Mouse (Mus musculus) midbrain, embryonic 16.5 days (tissue): Measurements from ENCODE around the gene Lmf1. TPM values are rescaled to one million over a fixed set of nuclear protein-coding genes. Genes with fewer than 3 reads are reported as not detected.
A peak's percentile ranks its signal among the peaks of the same experiment; 100 is the strongest.

ENCODE experiments used
- ATAC-seq: fragments of 200-750 bp; cut with Nextera tagmentation; 2 replicates; pipeline ENCODE4 v1.8.0; 2017; ENCODE audit warnings: moderate TSS enrichment
- H3K27ac ChIP-seq: fragments of 300-500 bp; sonication (generic); 2 replicates; pipeline ENCODE4 v1.5.1; 2014; ENCODE audit warnings: mild to moderate bottlenecking, low read length, mixed read lengths
- H3K27me3 ChIP-seq: fragments of 300-500 bp; sonication (generic); 2 replicates; pipeline ENCODE4 v1.6.1; 2014; ENCODE audit warnings: low read depth, low read length, mixed read lengths; ENCODE audit not compliant: control insufficient read depth, insufficient read depth
- H3K36me3 ChIP-seq: fragments of 300-500 bp; sonication (generic); 2 replicates; pipeline ENCODE4 v1.6.1; 2014; ENCODE audit warnings: mild to moderate bottlenecking, low read length, moderate library complexity, mixed read lengths; ENCODE audit not compliant: control insufficient read depth, insufficient read depth
- H3K4me1 ChIP-seq: fragments of 300-500 bp; sonication (generic); 2 replicates; pipeline ENCODE4 v1.6.1; 2014; ENCODE audit warnings: mild to moderate bottlenecking, low read length, mixed read lengths; ENCODE audit not compliant: control insufficient read depth, insufficient read depth
- H3K4me2 ChIP-seq: fragments of 300-500 bp; sonication (generic); 2 replicates; pipeline ENCODE4 v1.6.1; 2014; ENCODE audit warnings: mild to moderate bottlenecking, low read length, mixed read lengths
- H3K4me3 ChIP-seq: fragments of 300-500 bp; sonication (generic); 2 replicates; pipeline ENCODE4 v1.5.1; 2014; ENCODE audit warnings: low read depth, mild to moderate bottlenecking, low read length, moderate library complexity, mixed read lengths
- H3K9ac ChIP-seq: fragments of 300-500 bp; sonication (generic); 2 replicates; pipeline ENCODE4 v1.6.1; 2014; ENCODE audit warnings: low read depth, low read length, mixed read lengths
- H3K9me3 ChIP-seq: fragments of 300-500 bp; sonication (generic); replicated peaks from 2 replicates; pipeline ENCODE4 v1.6.1; 2014; ENCODE audit warnings: mild to moderate bottlenecking, low read length, mixed read lengths; ENCODE audit not compliant: control insufficient read depth, poor library complexity, severe bottlenecking
- WGBS: fragments of 180-500 bp; shearing (Covaris S2); extraction: QIAGEN DNeasy Blood & Tissue Kit; methylation state at CpG from one replicate; pipeline ENCODE4 v1.1.7; 2014; 5-methylcytosine and 5-hydroxymethylcytosine counted together
- polyA plus RNA-seq: library from polyadenylated mRNA; unstranded; fragments of >200 nt; fragmentation: Nextera tagmentation; extraction: Ambion mirVana; gene quantifications from 2 replicates; pipeline ENCODE4 v1.2.1, GENCODE M21; 2015

The Lmf1 gene
- polyA plus RNA-seq, 1 experiment from 2014 or later, result 20.4 TPM

DNA sequence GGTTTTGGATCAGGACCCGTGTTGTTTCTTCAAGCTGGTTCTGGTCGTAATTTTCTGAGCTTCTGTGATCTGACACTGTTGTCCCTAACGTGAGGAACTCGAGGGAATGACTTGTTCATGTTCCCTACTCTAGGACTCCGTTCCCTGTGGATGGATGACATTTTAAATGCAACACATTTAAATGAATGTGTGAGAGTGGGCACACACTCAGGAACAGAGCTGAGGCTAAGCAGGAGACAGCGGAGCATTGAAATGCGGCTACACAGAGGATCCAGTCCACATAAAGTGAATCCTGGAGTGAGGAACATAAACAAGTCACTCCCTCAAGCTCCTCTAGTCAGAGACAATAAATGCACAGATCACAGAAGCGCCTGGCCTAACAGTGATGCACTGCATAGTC lies 73.4 kb downstream of the Lmf1 start:
- H3K27ac ChIP-seq, result no peak overlapping the region
- no peak for ATAC-seq

GRCm38 (mm10) chr17:25656142-25656825 lies 77.4 kb downstream of the Lmf1 start:
- H3K27me3 ChIP-seq, result no peaks in the 10 kb centered on the region
- H3K4me1 ChIP-seq, result no peaks in the 10 kb centered on the region
- no peaks in the 10 kb centered on the region for H3K36me3 ChIP-seq
- H3K27ac ChIP-seq, result no peak overlapping the region
- no peak overlapping the region for H3K4me3 ChIP-seq
- 0 out of 2 replicates have a peak overlapping the region, but pooled peaks have one; percentile 11 for H3K9ac ChIP-seq
- no peak overlapping the region for H3K4me2 ChIP-seq
- no peaks in the 10 kb centered on the region for H3K9me3 ChIP-seq
- 69% methylated on average over 12 of the region's 12 CpGs for WGBS
- no peak for ATAC-seq

More for the DNA sequence above, 73.4 kb downstream of the Lmf1 start:
- WGBS, result 86% methylated on average over 8 of the region's 8 CpGs
- H3K36me3 ChIP-seq, result peaks cover 2% of the 10 kb centered on the region; the same call in 1 of the 2 replicates
- no peaks in the 10 kb centered on the region for H3K9me3 ChIP-seq
- H3K4me3 ChIP-seq, result no peak overlapping the region
- H3K4me2 ChIP-seq, result no peak overlapping the region
- no peaks in the 10 kb centered on the region for H3K27me3 ChIP-seq
- no peaks in the 10 kb centered on the region for H3K4me1 ChIP-seq
- H3K9ac ChIP-seq, result no peak overlapping the region

GRCm38 (mm10) chr17:25656826-25657189 lies 77.9 kb downstream of the Lmf1 start:
- WGBS, result 52% methylated on average over 3 of the region's 3 CpGs
- Histone ChIP-seq H3K9ac (no peak overlapping the region), H3K36me3 (no peaks in the 10 kb centered on the region), H3K27me3 (no peaks in the 10 kb centered on the region), H3K4me2 (no peak overlapping the region), H3K4me1 (no peaks in the 10 kb centered on the region), H3K9me3 (no peaks in the 10 kb centered on the region), H3K4me3 (no peak overlapping the region), H3K27ac (no peak overlapping the region)
- ATAC-seq, result no peak

DNA sequence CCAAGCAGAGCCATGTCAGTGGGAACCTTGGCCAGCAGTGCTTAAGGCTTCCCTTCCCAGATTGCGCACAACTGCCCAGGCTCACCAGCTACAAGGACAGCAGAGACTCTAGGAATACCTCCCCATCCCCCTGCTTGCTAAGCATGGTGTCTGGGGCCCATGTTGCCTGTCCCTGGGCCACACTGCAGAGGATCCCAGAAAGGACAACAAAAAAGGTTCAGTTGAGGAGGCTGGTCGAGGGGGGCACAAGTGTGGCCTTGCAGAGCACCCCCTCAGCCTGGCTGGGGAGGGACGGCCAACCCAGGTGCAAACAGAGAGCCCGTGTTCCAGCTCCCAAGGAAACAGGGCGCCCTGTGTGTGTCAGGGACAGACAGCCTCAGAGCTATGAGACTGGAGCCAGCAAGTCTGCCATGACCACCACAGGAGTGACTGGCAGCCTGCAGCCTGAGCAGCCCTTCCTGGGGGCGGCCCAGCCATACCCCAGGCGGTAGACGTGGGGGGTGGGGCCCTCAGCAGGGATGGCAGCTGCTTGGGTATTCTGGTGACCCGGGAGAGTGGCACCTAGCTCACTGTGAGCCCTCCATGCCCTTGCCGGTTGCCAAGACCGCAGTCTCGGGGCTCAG lies 84.4 kb downstream of the Lmf1 start:
- Histone ChIP-seq H3K27me3 (no peaks in the 10 kb centered on the region), H3K4me1 (no peaks in the 10 kb centered on the region; the same call in 1 of the 2 replicates), H3K9ac (no peak overlapping the region), H3K4me3 (no peak overlapping the region), H3K9me3 (no peaks in the 10 kb centered on the region), H3K36me3 (no peaks in the 10 kb centered on the region), H3K4me2 (no peak overlapping the region), H3K27ac (no peak overlapping the region)
- 54% methylated on average over 12 of the region's 12 CpGs for WGBS
- no peak for ATAC-seq

- no peak for ATAC-seq
- Histone ChIP-seq H3K4me1 (no peaks in the 10 kb centered on the region; the same call in 1 of the 2 replicates), H3K27ac (no peak overlapping the region), H3K4me2 (no peak overlapping the region), H3K27me3 (no peaks in the 10 kb centered on the region), H3K9me3 (no peaks in the 10 kb centered on the region), H3K36me3 (no peaks in the 10 kb centered on the region), H3K4me3 (no peak overlapping the region), H3K9ac (no peak overlapping the region)
- WGBS, result 90% methylated on average over 6 of the region's 6 CpGs
Observed at GRCm38 (mm10) chr17:25665485-25665884, 86.6 kb downstream of the Lmf1 start.

DNA sequence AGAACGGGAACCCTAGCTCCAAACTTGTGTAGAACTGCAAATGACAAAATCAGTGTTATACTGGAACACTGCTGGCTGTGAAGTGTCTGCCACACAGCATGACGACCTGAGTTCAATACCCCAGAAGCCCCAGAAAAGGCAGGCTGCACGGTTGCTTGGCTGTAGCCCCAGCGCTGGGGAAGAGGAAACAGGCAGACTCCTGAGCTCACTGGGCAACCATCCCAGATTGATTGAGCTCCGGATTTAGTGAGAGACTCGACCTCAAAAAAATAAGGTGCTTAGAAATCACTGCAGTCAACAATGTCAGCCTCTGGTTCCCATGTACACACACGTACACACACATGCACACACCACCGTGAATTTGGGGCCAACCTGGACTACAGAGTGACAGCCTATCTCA lies 87.0 kb downstream of the Lmf1 start:
- 71% methylated on average over 8 of the region's 8 CpGs for WGBS
- H3K36me3 ChIP-seq, result no peaks in the 10 kb centered on the region
- no peak for ATAC-seq

GRCm38 (mm10) chr17:25668481-25669055 lies 89.7 kb downstream of the Lmf1 start:
- no peak for ATAC-seq
- Histone ChIP-seq H3K9me3 (no peaks in the 10 kb centered on the region), H3K4me2 (no peak overlapping the region), H3K36me3 (no peaks in the 10 kb centered on the region), H3K27ac (no peak overlapping the region), H3K27me3 (no peaks in the 10 kb centered on the region), H3K9ac (no peak overlapping the region), H3K4me1 (no peaks in the 10 kb centered on the region; the same call in 1 of the 2 replicates), H3K4me3 (no peak overlapping the region)
- 69% methylated on average over 7 of the region's 7 CpGs for WGBS

More for the DNA sequence above, 87.0 kb downstream of the Lmf1 start:
- no peak overlapping the region for H3K27ac ChIP-seq
- H3K9ac ChIP-seq, result no peak overlapping the region
- H3K9me3 ChIP-seq, result no peaks in the 10 kb centered on the region
- no peaks in the 10 kb centered on the region; the same call in 1 of the 2 replicates for H3K4me1 ChIP-seq
- H3K4me2 ChIP-seq, result no peak overlapping the region
- H3K4me3 ChIP-seq, result no peak overlapping the region
- H3K27me3 ChIP-seq, result no peaks in the 10 kb centered on the region

DNA sequence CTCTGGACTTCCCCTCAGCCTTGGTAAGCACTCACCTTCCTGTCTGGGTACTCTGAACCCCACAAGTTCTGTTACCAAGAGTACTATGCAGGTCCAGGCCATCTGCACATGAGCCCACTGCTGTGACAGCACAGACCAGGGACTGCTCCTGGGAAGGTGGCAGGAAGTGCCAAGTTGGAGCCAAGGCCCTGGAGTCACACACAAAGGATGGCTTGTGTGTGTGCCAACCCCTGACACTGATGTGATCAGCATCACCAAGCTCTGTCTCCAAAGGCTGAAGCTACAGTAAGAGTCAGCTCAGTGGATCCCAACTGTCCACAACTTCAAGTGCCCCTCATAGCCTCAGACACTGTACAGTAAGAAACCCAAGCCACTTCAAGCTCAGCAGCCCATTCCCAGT lies 94.1 kb downstream of the Lmf1 start:
- no peaks in the 10 kb centered on the region for H3K9me3 ChIP-seq
- no peaks in the 10 kb centered on the region for H3K4me1 ChIP-seq
- H3K36me3 ChIP-seq, result no peaks in the 10 kb centered on the region
- no peak overlapping the region for H3K4me3 ChIP-seq
- H3K27me3 ChIP-seq, result no peaks in the 10 kb centered on the region
- H3K27ac ChIP-seq, result no peak overlapping the region
- 0 out of 2 replicates have a peak, but pooled peaks have one; percentile 14 for ATAC-seq
- H3K9ac ChIP-seq, result no peak overlapping the region
- H3K4me2 ChIP-seq, result no peak overlapping the region

GRCm38 (mm10) chr17:25677969-25678368 lies 99.1 kb downstream of the Lmf1 start:
- Histone ChIP-seq H3K4me2 (no peak overlapping the region), H3K27ac (no peak overlapping the region), H3K4me3 (no peak overlapping the region), H3K9ac (no peak overlapping the region), H3K9me3 (no peaks in the 10 kb centered on the region), H3K36me3 (no peaks in the 10 kb centered on the region), H3K27me3 (no peaks in the 10 kb centered on the region), H3K4me1 (peaks cover 4% of the 10 kb centered on the region; the same call in 1 of the 2 replicates)
- whole genome bisulfite sequencing, result 55% methylated on average over 6 of the region's 6 CpGs
- ATAC-seq, result no peak
